Comparison of ENCODE assay signal across 9 mouse cellular contexts in the genomic region with DNA sequence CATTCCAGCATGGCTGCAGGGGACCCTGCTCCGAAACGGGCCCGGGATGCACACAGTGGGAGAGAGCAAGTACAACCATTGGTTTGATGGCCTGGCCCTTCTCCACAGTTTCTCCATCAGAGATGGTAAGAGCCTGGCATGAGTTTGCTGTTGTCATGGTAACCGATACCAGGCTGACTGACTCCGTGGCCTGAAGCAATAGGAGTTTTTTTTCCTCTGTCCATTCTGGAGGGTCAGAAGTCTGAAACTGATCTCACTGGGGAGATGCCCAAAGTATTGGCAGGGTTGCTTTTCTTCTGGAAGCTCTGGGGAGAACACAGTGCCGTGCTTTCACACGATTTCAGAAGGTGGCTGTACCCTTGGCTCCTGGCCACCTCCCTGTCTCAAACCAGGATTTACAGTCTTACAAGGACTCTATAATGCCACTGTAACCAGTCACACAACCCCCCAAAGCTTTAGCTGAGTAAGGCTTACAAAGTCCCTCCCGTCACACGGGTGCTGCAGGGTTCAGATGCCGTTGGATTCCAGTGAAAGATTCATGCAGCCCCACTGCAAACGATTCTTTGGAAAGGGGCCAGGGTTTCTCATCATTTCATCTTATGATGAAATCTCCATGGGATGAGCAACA. TPM values are rescaled to one million over a fixed set of nuclear protein-coding genes. Genes with fewer than 3 reads are reported as not detected.
DNase-seq lines count a peak whose midpoint lies in the region; ATAC-seq and TF ChIP-seq lines count a peak whose summit lies in the region.
"Had no signal": no experiment of that assay in that cellular context is flagged by ENCODE, and none has a peak within 500 bp of the region (broad histone marks: within the 10 kb centered on the region; RNA-seq: fewer than 3 reads in every experiment).

No protein-coding gene starts in this region.

- H3K9me3 ChIP-seq in hindbrain, embryonic 13.5 days = 0 out of 2 replicates have a peak, but pooled peaks cover 9% of the 10 kb centered on the region
- H3K9me3 ChIP-seq in hindbrain, embryonic 10.5 days = no peaks in the 10 kb centered on the region

- no peaks in the 10 kb centered on the region for H3K36me3 ChIP-seq in hindbrain, embryonic 13.5 days
- no peaks in the 10 kb centered on the region for H3K36me3 ChIP-seq in hindbrain, embryonic 10.5 days
- H3K36me3 ChIP-seq in kidney, adult 2 months (ENCODE audit: control insufficient read depth, insufficient read depth, low read length) = no peaks in the 10 kb centered on the region

- no peak for DNase-seq in hindbrain, embryonic 10.5 days (ENCODE audit: low spot score)
- peak; percentile 94 for DNase-seq in NIH3T3 (ENCODE audit: low read depth)
- peak; percentile 16 to 28 for DNase-seq in cerebellum, postnatal 36 days
- peak; percentile 23 for DNase-seq in lung, postnatal 14 days
- DNase-seq in kidney, adult 2 months = no peak
- no peak for DNase-seq in ovary, adult 18-20 months (ENCODE audit: low spot score)

- peaks cover 15% of the 10 kb centered on the region for H3K4me1 ChIP-seq in hindbrain, embryonic 13.5 days (replicated peaks)
- peaks cover 19% of the 10 kb centered on the region for H3K4me1 ChIP-seq in hindbrain, embryonic 10.5 days (replicated peaks)
- H3K4me1 ChIP-seq in kidney, adult 2 months (ENCODE audit: control insufficient read depth, insufficient read depth, low read length) = no peaks in the 10 kb centered on the region

- H3K27ac ChIP-seq in hindbrain, embryonic 13.5 days = peak overlapping the region; percentile 67
- H3K27ac ChIP-seq in hindbrain, embryonic 10.5 days = no peak overlapping the region
- no peak overlapping the region for H3K27ac ChIP-seq in kidney, adult 2 months (ENCODE audit: insufficient read depth, low read depth, low read length)
- H3K27ac ChIP-seq: macrophage had no signal

- 41% methylated on average over 11 of the region's 11 CpGs for WGBS in hindbrain, embryonic 13.5 days
- 65% methylated on average over 11 of the region's 11 CpGs for WGBS in hindbrain, embryonic 10.5 days
- 31% methylated on average over 11 of the region's 11 CpGs for WGBS in kidney, adult 2 months

- no peak overlapping the region for H3K9ac ChIP-seq in hindbrain, embryonic 13.5 days

- ATAC-seq in hindbrain, embryonic 13.5 days (ENCODE audit: low FRiP score) = peak; percentile 94
- ATAC-seq in monocyte, adult 5-6 weeks (replicated peaks; ENCODE audit: insufficient number of reproducible peaks, low FRiP score, low TSS enrichment, poor library complexity, severe bottlenecking) = no peak

- no peak overlapping the region for H3K4me3 ChIP-seq in hindbrain, embryonic 13.5 days
- H3K4me3 ChIP-seq in hindbrain, embryonic 10.5 days = no peak overlapping the region
- H3K4me3 ChIP-seq in kidney, adult 2 months (ENCODE audit: insufficient read depth, low read depth, low read length) = no peak overlapping the region

- 0 out of 2 replicates have a peak overlapping the region, but pooled peaks have one; percentile 8 for H3K4me2 ChIP-seq in hindbrain, embryonic 13.5 days

- no peaks in the 10 kb centered on the region for H3K27me3 ChIP-seq in hindbrain, embryonic 13.5 days
- no peaks in the 10 kb centered on the region for H3K27me3 ChIP-seq in hindbrain, embryonic 10.5 days (ENCODE audit: insufficient read depth, poor library complexity, severe bottlenecking)
- no peaks in the 10 kb centered on the region for H3K27me3 ChIP-seq in kidney, adult 2 months (replicated peaks; ENCODE audit: control insufficient read depth, insufficient read depth, low read length)

- no peak for TF ChIP-seq CTCF in kidney, adult 2 months (conservative IDR thresholded peaks at IDR 0.05; ENCODE audit: insufficient read depth, insufficient read length, low read depth, low read length)

- no peak for TF ChIP-seq POLR2A in kidney, adult 2 months (IDR thresholded peaks at IDR 0.05; ENCODE audit: low read depth, low read length)

RNA-seq across cellular contexts. Expression of gene Bco1, which starts 2.0 kb away (rescaled TPM):
- polyA plus RNA-seq in hindbrain, embryonic 13.5 days (2015; fragmentation: Nextera tagmentation; extraction: Ambion mirVana) = 0.21 and 0.27 TPM in 2 replicates
- polyA plus RNA-seq in hindbrain, embryonic 10.5 days (2016; fragmentation: Nextera tagmentation; extraction: Ambion mirVana) = 0.21 and 0.22 TPM in 2 replicates
- 0.95 TPM in 1 of 3 replicates, not detected in the others for total RNA-seq in monocyte, adult 5-6 weeks (2017)
- polyA plus RNA-seq in kidney, adult 2 months (2012; rRNA removed) = 2.6 and 3.0 TPM in 2 replicates
- polyA plus RNA-seq: macrophage had no signal

RNA-seq across cellular contexts. Expression of gene Pkd1l2, which starts 15.4 kb away (rescaled TPM):
- polyA plus RNA-seq in hindbrain, embryonic 13.5 days (2015; fragmentation: Nextera tagmentation; extraction: Ambion mirVana) = 0.03 TPM in 1 of 2 replicates, not detected in the other
- 0.24 TPM in 1 of 2 replicates, not detected in the other for polyA plus RNA-seq in hindbrain, embryonic 10.5 days (2016; fragmentation: Nextera tagmentation; extraction: Ambion mirVana)
- 1.6 to 2.5 TPM in 2 of 3 replicates, not detected in the other for total RNA-seq in monocyte, adult 5-6 weeks (2017)
- 0.04 and 0.08 TPM in 2 replicates for polyA plus RNA-seq in kidney, adult 2 months (2012; rRNA removed)

Comparison
In these comparisons a context has a peak if more than half of its experiments do, and no peak if none do; other contexts are left out.
1. DNase-seq: peak in NIH3T3 (single experiment), cerebellum, postnatal 36 days (2 of 2) and lung, postnatal 14 days (single experiment); none in hindbrain, embryonic 10.5 days (single experiment), kidney, adult 2 months (single experiment) and ovary, adult 18-20 months (single experiment).